Mouse (Mus musculus): ENCODE data around the gene Cyct.

GRCm38 (mm10) chr2:76360226-76360625, at the start of gene Cyct:
- TF ChIP-seq CTCF (IDR thresholded peaks at IDR 0.05; ENCODE audit: borderline replicate concordance, insufficient read depth, low read length), result no peak
- TF ChIP-seq POLR2A (IDR thresholded peaks at IDR 0.05; ENCODE audit: low read depth, low read length), result no peak
